Mouse (Mus musculus) neural tube, embryonic 12.5 days (tissue): ENCODE measurements at regions not wholly inside any gene's neighbourhood (a gene's known extent, or its start where the extent isn't known, plus 50 kb on each side); places are given as distances from the start of the nearest gene placed in this dataset.

Experiments used
- ATAC-seq: fragments of 200-750 bp; cut with Nextera tagmentation; 2 replicates; pipeline ENCODE4 v1.8.0; 2017; ENCODE audit warnings: low read depth, mild to moderate bottlenecking, moderate TSS enrichment, moderate library complexity; ENCODE audit not compliant: low FRiP score
- H3K27ac ChIP-seq: fragments of 300-500 bp; sonication (generic); 2 replicates; pipeline ENCODE4 v1.5.1; 2016
- H3K27me3 ChIP-seq: fragments of 300-500 bp; sonication (generic); replicated peaks from 2 replicates; pipeline ENCODE4 v1.6.1; 2016; ENCODE audit warnings: mild to moderate bottlenecking
- H3K36me3 ChIP-seq: fragments of 300-500 bp; sonication (generic); 2 replicates; pipeline ENCODE4 v1.6.1; 2016; ENCODE audit warnings: mild to moderate bottlenecking
- H3K4me1 ChIP-seq: fragments of 300-500 bp; sonication (generic); 2 replicates; pipeline ENCODE4 v1.6.1; 2016
- H3K4me2 ChIP-seq: fragments of 300-500 bp; sonication (generic); replicated peaks from 2 replicates; pipeline ENCODE4 v1.6.1; 2016; ENCODE audit warnings: mild to moderate bottlenecking
- H3K4me3 ChIP-seq: fragments of 300-500 bp; sonication (generic); 2 replicates; pipeline ENCODE4 v1.5.1; 2016
- H3K9ac ChIP-seq: fragments of 300-500 bp; sonication (generic); 2 replicates; pipeline ENCODE4 v1.6.1; 2016; ENCODE audit warnings: mild to moderate bottlenecking
- H3K9me3 ChIP-seq: fragments of 300-500 bp; sonication (generic); 2 replicates; pipeline ENCODE4 v1.6.1; 2016; ENCODE audit warnings: mild to moderate bottlenecking
- WGBS: fragments of 180-500 bp; shearing (Covaris S2); methylation state at CpG from one replicate; pipeline ENCODE4 v1.1.7; 2016; 5-methylcytosine and 5-hydroxymethylcytosine counted together

DNA sequence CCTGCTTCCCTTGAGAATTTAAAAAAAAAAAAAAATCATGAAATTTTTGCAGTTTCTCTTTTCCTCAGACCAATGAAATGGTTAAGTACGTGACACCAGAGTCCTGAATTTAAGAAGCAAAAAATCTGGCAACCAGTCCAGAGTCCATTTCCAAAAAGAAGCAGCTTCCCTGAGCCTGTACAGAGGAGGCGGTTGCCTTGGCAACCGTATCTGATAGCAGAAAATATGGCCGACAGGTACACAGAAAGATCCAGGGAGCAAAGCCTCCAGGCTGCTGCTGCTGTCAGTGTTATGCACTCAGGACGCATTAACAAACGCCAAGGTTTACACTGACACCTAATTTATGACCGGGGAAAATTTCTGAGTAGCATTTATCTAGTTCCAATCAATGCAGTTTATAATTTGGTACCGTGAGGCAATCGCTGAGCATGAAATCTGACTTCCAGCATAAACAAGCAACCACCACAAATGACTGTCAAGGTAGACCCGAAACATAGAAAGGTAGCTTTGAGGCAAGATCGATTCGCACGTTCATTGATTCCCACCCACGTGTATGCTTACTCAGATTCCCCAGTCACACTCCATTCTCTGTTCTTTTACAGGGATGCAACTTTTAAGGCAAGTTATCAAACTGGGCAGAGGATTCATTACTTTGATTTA lies 420.8 kb downstream of the Basp1 start:
- no peaks in the 10 kb centered on the region for H3K36me3 ChIP-seq
- H3K27me3 ChIP-seq = no peaks in the 10 kb centered on the region
- no peak overlapping the region for H3K27ac ChIP-seq
- no peaks in the 10 kb centered on the region for H3K4me1 ChIP-seq
- no peak overlapping the region for H3K9ac ChIP-seq
- H3K9me3 ChIP-seq = no peaks in the 10 kb centered on the region
- peak; percentile 77 for ATAC-seq
- H3K4me3 ChIP-seq = no peak overlapping the region
- H3K4me2 ChIP-seq = no peak overlapping the region
- 64% methylated on average over 14 of the region's 14 CpGs for WGBS

DNA sequence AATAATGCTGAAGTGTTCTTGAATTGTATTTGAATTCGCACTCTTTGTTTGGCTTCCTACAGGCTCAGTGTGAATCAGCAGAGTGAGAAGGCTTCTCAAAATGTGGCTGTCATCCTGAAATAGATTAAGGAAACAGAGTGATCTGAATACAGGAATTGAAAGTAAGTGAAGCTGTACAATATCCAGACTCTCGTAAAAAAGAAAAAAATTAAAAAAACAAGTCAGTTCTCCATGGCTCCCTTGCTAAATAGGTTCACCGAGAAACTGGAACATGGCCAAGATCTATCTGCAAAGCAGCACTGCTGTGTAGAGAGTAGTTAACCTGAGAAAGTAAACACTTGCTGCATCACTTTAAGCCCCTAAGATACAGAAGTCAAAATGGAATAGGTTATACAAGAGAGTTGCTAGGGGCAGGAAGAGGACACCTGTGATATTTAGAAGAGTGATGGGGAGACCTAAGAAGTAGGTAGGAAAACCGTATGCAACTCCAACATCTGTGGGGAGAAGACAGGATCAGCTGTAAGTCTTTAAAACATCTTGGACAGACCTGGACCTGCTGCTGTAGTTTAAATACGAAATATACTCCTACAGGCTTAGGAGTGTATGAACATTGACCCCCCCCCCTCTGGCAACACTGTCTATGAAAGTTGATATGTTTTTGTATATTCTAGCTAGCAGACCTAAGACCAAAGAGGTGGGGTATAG lies 423.3 kb downstream of the Basp1 start:
- ATAC-seq = no peak
- H3K9me3 ChIP-seq = no peaks in the 10 kb centered on the region
- no peak overlapping the region for H3K4me3 ChIP-seq
- H3K4me1 ChIP-seq = no peaks in the 10 kb centered on the region
- H3K9ac ChIP-seq = no peak overlapping the region
- 81% methylated on average over 5 of the region's 5 CpGs for WGBS
- no peak overlapping the region for H3K27ac ChIP-seq
- no peak overlapping the region for H3K4me2 ChIP-seq
- no peaks in the 10 kb centered on the region for H3K27me3 ChIP-seq
- no peaks in the 10 kb centered on the region for H3K36me3 ChIP-seq

DNA sequence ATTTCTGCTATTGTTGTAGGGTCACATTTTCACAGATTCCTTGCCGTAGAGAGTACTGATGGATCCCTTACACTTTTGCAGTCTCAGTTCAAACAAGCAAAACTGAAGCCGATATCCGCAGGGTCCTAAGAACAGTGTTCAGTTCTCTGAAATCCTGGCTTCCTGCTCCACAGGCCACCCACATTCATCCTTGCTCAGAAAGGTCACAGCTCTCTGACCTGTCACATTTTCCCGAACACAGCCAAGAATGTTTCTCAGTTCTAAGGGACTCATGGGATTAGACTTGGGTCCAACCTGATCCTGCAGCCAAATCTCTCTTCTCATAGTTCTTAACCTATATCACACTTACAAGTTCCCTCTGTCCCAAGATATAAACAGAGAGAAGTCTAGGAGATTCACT lies 432.7 kb downstream of the Basp1 start:
- Histone ChIP-seq H3K27me3 (no peaks in the 10 kb centered on the region), H3K4me2 (no peak overlapping the region), H3K4me1 (no peaks in the 10 kb centered on the region), H3K27ac (no peak overlapping the region), H3K9ac (no peak overlapping the region), H3K36me3 (no peaks in the 10 kb centered on the region), H3K9me3 (no peaks in the 10 kb centered on the region), H3K4me3 (no peak overlapping the region)
- ATAC-seq = no peak
- WGBS = 51% methylated on average over 4 of the region's 4 CpGs

DNA sequence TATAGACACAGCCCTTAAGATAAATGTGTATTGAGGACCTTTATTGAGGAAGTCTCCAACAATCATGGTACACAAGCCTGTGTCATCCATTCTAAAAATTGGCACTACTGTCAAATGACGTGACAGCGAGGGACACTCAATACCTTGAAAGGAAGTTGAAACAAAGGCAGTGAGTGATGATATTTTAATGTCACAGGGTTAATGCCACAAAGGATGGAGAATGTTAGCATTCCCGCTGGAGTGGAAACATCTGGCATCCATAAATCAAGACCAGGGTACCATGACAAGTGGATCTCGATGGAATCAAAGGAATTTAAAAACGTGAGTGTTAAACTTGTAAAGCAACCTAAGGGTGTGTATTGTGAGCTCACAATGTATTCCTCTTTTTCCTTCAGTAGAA lies 441.5 kb downstream of the Basp1 start:
- no peak overlapping the region for H3K4me3 ChIP-seq
- no peak overlapping the region for H3K27ac ChIP-seq
- no peak overlapping the region for H3K4me2 ChIP-seq
- H3K4me1 ChIP-seq = peaks cover 6% of the 10 kb centered on the region
- WGBS = 8% methylated on average over 5 of the region's 5 CpGs
- no peak overlapping the region for H3K9ac ChIP-seq
- ATAC-seq = no peak
- H3K27me3 ChIP-seq = no peaks in the 10 kb centered on the region
- H3K36me3 ChIP-seq = no peaks in the 10 kb centered on the region
- H3K9me3 ChIP-seq = no peaks in the 10 kb centered on the region

DNA sequence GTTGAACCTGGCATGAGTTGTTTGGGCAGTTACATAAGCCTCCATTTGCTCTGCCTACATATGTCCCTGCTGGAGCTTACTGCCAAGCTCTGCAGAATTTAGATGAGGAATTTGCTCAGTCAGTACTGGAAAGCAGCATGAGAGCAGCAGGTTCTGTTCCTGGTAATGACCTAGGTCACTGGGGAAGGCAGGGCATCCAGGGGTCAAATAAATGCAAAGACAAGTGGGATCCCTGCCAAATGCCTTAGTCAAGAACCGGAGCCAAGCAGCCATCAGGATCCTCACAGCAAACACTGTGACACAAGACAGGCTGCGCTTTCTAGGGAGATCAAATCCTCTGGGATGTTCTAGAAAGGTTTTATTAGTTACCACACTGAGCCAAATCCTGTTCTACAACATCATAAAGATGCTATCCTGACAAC lies 444.2 kb downstream of the Basp1 start:
- Histone ChIP-seq H3K27me3 (no peaks in the 10 kb centered on the region), H3K9me3 (no peaks in the 10 kb centered on the region), H3K4me2 (no peak overlapping the region), H3K36me3 (no peaks in the 10 kb centered on the region), H3K4me1 (peaks cover 6% of the 10 kb centered on the region), H3K4me3 (no peak overlapping the region), H3K27ac (no peak overlapping the region; the same call in 1 of the 2 replicates), H3K9ac (no peak overlapping the region)
- WGBS = 28% methylated on average over 2 of the region's 2 CpGs
- ATAC-seq = peak; percentile 50; the same call in 1 of the 2 replicates

DNA sequence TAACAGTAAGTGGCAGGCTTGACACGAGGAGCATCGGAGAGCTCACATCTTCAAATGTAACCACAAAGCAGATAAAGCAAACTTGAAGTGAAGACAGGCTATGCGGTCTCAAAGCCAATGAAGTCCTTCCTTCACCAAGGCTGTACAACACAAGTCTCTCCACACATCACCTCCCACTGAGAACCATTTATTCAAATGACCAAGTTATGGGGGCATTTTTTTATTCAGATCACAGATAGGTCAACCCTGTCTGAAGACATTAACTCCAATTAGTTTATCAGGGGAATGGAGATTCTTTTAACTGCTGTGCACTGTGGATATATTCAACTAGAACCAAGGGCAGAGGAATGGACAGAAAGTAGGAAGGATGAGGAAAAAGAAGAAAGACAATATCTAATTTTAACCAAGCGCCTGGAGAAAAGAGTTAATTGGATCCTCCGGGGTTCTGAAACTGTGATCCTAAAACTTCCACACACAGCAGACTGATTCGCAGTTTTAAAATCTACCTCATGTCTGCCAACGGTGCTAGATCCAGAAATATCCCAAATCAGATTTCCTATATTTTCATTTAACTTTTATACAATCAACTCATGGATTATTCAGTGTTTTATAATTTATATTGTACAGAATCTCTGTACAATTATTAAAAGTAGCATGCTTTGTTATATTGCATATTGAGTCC lies 444.8 kb downstream of the Basp1 start:
- ATAC-seq = no peak
- no peaks in the 10 kb centered on the region for H3K9me3 ChIP-seq
- no peaks in the 10 kb centered on the region for H3K27me3 ChIP-seq
- no peak overlapping the region for H3K4me3 ChIP-seq
- H3K4me1 ChIP-seq = peaks cover 6% of the 10 kb centered on the region
- no peak overlapping the region for H3K4me2 ChIP-seq
- no peak overlapping the region for H3K27ac ChIP-seq
- no peaks in the 10 kb centered on the region for H3K36me3 ChIP-seq
- 93% methylated on average over 7 of the region's 7 CpGs for WGBS
- no peak overlapping the region for H3K9ac ChIP-seq

DNA sequence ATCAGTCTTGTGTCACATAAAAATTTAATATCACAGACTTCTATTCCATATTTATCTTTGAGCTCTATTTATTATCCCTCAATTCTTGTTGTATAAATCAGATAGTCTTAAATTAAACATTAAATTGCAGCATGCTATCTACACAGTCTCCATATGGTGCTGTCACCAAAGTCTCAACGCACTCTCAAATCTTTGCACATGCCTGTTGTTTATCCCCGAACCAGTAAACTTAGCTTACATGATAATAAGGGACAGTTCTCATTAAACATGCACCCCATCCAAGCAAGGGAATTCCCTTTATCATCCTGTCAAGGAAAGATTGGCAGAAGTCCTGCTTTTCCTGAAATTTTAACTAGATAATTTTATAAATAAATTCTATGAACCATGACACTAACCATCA lies 483.8 kb downstream of the Basp1 start:
- 87% methylated on average over 2 of the region's 2 CpGs for WGBS
- Histone ChIP-seq H3K4me1 (no peaks in the 10 kb centered on the region), H3K36me3 (no peaks in the 10 kb centered on the region), H3K4me2 (no peak overlapping the region), H3K9ac (no peak overlapping the region), H3K27me3 (no peaks in the 10 kb centered on the region), H3K4me3 (no peak overlapping the region), H3K27ac (no peak overlapping the region), H3K9me3 (no peaks in the 10 kb centered on the region)
- no peak for ATAC-seq

DNA sequence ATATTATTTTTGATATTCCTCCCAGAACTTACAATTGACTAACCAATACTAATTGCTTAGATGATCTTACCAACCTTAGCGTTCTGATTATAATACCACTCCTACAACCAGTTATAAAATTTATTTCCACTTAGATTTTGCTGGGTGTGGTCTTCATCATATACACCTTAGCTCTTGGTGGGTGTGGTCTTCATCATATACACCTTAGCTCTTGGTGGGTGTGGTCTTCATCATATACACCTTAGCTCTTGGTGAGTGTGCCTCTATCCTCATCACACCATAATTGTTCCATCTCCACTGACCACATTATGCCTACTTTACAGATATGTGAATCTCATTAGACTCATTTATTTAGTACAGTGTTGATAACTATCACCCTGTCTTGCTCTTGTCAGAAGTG lies 501.7 kb downstream of the Basp1 start:
- 80% methylated on average over 1 of the region's 1 CpGs for WGBS
- H3K27me3 ChIP-seq = no peaks in the 10 kb centered on the region
- H3K4me2 ChIP-seq = no peak overlapping the region
- no peak overlapping the region for H3K9ac ChIP-seq
- no peak overlapping the region for H3K27ac ChIP-seq
- H3K9me3 ChIP-seq = no peaks in the 10 kb centered on the region
- H3K4me1 ChIP-seq = no peaks in the 10 kb centered on the region; the same call in 1 of the 2 replicates
- H3K4me3 ChIP-seq = no peak overlapping the region
- ATAC-seq = no peak
- H3K36me3 ChIP-seq = no peaks in the 10 kb centered on the region

DNA sequence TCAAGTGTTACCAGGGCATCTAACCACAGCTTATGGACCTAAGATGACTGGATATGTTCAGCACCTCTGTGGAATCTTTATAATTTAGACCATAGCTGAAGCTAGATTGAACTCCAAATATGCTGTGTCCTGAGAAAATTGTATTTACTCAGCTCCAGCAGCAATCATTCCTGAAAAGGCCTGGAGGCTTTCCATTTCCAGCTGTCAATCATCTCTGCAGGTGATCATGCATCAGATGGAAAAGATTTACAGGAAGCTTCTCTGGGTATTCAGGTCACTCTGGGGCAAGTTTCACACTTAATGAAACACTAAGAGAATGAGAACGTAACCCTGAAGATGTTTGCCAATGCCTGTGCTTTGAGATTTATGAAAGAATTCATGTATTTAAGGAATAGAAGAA lies 502.1 kb downstream of the Basp1 start:
- Histone ChIP-seq H3K4me2 (no peak overlapping the region), H3K27ac (no peak overlapping the region), H3K4me1 (no peaks in the 10 kb centered on the region; the same call in 1 of the 2 replicates), H3K36me3 (no peaks in the 10 kb centered on the region), H3K27me3 (no peaks in the 10 kb centered on the region), H3K9me3 (no peaks in the 10 kb centered on the region), H3K4me3 (no peak overlapping the region), H3K9ac (no peak overlapping the region)
- 47% methylated on average over 1 of the region's 1 CpGs for WGBS
- ATAC-seq = no peak

DNA sequence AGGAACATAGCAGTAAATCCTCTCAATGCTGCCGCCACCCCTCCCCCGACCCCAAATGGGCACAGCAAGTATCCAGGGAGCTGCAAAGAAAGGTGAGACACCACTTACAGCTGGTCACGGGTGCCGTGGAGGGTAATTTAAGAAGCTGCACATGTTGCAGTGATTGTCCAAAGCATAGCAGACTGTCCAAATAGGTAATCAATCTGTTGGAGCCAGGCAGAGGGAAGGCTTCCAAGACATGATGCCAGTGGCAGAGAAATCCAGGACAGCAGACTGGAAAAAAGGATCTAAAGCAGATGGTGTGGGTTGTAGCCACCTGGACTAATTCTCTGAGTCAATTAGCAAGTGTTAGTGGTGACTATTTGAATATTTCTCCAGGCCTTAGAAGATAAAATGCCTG lies 506.6 kb downstream of the Basp1 start:
- 55% methylated on average over 4 of the region's 4 CpGs for WGBS
- H3K4me2 ChIP-seq = no peak overlapping the region
- H3K9me3 ChIP-seq = no peaks in the 10 kb centered on the region
- no peaks in the 10 kb centered on the region; the same call in 1 of the 2 replicates for H3K4me1 ChIP-seq
- no peak for ATAC-seq
- no peak overlapping the region for H3K4me3 ChIP-seq
- no peak overlapping the region for H3K27ac ChIP-seq
- H3K36me3 ChIP-seq = no peaks in the 10 kb centered on the region
- H3K9ac ChIP-seq = no peak overlapping the region
- no peaks in the 10 kb centered on the region for H3K27me3 ChIP-seq

DNA sequence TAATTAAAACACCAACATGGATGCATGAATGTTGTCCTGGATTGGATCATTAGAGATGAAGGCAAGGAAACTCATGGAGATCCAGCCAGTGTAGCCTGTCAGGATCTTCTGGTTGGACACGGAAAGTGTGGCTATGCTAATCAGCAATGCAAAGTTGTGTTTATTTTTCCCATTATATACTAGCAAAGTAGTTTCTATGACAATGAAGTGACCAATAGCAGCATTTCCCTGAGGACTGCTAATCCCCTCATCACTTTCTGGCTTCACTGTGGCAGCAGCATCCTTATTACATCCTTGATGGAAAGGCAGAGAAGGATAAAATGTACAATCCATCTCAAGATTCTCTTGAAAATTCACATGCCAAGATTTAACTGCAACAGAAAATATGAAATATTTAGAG lies 534.7 kb downstream of the Basp1 start:
- no peaks in the 10 kb centered on the region for H3K36me3 ChIP-seq
- whole genome bisulfite sequencing = 69% methylated on average over 1 of the region's 1 CpGs
- H3K4me2 ChIP-seq = no peak overlapping the region
- no peak overlapping the region for H3K27ac ChIP-seq
- no peak for ATAC-seq
- H3K9ac ChIP-seq = no peak overlapping the region
- no peaks in the 10 kb centered on the region for H3K4me1 ChIP-seq
- H3K9me3 ChIP-seq = no peaks in the 10 kb centered on the region
- H3K27me3 ChIP-seq = no peaks in the 10 kb centered on the region
- H3K4me3 ChIP-seq = no peak overlapping the region

DNA sequence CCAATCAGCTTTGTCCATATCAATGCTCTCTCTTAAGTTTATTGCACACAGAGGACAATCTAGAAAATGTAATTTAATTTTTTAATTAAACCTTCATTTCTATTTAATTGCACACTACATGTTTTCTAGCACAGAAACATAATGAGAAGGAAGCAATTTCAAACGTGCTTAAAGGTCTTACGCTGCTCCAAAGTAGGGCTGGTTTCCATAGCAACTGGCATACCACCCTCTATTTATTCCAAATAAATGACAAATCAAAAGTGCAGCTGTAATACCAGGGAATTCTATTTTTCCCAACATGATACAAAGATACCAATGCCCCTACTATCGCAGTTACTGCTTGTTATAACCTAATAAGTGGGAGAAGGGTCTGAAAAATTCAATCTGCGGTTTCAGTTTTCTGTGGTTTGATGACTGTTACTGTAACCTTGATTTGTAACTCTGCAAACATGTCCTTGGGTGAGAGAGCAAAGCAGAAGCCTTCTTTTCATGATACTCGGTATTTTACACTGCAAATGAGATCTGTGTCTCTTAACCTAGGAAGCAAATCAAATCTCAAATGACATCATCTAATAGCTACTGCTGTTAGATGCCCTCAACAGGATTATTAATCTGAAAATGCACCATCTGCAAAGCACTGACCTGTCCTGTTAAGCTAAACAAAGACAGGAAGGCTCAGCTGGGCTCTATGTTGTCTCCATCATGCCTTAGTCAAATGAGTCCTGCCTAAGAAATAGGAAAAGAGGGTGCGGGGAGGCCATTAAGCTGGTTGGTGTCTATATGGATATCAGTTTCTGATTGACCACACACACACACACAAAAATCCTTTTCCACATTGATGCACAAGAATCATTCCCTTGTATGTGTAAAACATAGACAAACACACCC lies 535.6 kb downstream of the Basp1 start:
- Histone ChIP-seq H3K9me3 (no peaks in the 10 kb centered on the region), H3K36me3 (no peaks in the 10 kb centered on the region), H3K4me2 (no peak overlapping the region), H3K4me1 (no peaks in the 10 kb centered on the region), H3K27ac (peak overlapping the region; percentile 50), H3K4me3 (no peak overlapping the region), H3K9ac (no peak overlapping the region), H3K27me3 (no peaks in the 10 kb centered on the region)
- WGBS = 56% methylated on average over 6 of the region's 6 CpGs
- ATAC-seq = peak; percentile 78
